Mouse (Mus musculus) right cerebral cortex, postnatal 4 days (tissue): ENCODE results near the gene Aaed1.

Source experiments
- DNase-seq: peaks from one replicate; pipeline ENCODE4 v3.0.0-alpha.2; 2022

The Aaed1 gene

DNA sequence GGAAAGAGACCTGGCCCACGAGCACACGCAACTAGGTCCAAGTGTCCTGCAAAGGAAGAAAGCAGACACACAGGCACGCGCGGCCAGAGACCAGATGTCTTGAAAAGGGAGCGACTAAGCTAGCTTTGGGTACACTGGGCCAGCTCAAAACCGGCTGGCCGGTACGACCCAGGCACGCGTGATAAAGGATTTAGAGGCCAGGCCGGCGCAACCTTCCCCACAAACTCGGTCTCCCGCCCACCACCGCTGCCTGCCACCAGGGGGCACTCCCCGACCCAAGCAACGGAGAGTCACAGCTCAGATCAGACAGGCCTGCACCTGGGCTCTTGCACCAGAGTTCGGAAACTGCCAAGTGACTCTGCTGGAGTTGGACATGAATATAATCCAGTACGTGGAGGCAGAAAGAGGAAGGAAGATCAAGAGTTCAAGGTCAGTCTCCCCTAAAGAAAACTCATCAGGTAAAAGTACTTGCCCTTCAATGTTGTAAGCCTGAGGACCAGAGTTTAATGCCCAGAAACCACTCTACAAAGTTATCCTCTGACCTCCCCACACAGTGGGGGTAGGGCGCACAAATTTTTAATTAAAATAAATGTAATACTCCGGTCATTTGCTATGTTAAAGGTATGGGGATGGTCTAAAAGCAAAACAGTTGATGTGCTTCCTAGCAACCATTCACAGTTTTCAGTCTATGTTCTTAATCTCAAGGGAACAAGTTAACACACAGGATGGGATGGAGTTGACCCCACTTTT lies 63.6 kb downstream of the Aaed1 start:
- peak; percentile 82 for DNase-seq

DNA sequence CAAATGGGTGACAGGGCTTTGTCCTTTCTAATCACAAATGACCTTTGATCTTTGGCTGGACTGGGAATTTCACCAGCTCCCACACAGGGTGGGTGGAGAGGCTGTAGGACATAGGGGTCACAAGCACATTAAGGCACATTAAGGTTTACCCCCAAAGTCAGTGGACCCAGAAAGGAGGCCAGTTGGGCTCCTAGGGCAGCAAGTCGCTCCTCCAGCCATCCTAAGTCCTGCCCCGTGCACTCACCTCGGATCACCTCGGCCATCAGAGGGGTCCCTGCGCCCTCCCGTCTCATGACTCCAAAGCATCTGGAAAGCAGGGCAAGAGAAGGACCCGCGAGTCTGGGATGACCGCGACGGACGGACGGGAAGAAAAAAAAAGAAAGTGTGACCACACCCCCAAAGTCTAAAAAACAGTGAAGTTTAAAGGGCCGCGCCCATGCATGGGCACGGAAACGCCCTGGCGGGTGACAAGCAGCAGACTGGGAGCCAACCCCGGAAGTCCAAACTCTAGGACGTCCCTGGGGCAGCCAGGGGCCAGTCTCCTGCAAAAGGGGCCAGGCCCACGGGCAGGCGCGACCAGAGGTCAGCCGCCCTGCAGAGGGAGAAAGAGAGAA lies 64.2 kb downstream of the Aaed1 start:
- no peak for DNase-seq

DNA sequence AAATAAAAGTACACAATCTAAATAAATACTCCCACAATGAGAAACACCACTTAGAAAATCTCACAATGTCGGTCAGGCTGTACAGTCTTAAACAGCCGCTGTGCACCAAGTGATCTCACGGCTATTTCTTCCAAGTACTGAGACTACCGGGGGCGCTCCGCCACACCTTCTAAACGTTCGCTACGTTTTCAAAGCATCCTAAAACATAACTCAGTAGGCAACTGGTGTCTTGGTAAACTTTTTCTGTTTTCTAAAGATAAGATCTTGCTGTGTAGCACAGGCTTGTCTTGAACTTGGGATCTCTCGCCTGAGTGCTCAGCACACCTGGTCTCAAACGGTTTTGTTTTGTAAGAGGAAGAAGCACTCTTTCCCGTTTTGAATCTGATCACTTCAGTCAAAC lies 66.4 kb downstream of the Aaed1 start:
- no peak for DNase-seq

DNA sequence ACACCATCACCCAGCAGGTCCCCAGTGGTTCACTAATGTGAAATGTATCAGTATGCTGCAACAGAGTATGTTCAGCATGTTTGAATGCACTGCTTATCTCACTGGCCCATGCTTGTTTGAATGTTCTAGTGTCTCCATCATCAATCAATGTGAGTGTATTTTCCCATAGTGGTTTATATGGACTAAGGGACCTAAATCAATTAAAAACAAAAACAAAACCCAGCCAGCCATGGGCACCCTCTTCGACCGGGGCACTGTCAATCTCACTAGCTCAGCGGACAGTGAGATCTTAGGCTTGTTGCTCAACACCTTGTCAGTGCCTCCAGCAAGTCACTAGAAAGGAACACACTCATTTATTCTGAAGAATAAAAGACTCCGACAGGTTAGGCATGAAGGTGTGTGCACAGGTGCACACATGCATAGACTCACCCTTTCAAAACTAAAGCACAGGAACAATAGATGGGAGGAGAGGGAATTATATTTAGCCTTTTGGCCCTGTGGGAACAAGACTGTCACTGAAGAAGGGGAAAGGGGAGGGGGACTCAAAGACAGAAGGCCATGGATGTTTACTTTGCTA lies 67.7 kb downstream of the Aaed1 start:
- no peak for DNase-seq

DNA sequence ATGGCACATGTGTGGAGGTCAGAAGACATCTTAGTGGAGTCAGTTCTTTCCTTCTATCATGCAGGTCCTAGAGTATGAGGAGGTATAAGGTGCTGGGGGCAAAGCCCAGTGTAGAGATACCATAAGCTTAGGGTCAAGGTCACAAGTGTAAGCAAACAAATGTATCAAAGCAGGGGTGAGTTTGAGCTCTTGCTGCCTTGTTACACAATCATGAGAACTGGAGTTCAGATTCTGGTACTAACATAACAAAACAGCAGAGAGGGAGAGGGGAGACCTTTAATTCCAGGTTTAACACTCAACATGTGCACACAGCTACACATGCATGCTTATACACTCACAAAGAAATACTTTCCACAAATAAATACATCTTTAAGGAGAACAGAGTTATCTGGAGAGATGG lies 69.8 kb downstream of the Aaed1 start:
- no peak for DNase-seq

DNA sequence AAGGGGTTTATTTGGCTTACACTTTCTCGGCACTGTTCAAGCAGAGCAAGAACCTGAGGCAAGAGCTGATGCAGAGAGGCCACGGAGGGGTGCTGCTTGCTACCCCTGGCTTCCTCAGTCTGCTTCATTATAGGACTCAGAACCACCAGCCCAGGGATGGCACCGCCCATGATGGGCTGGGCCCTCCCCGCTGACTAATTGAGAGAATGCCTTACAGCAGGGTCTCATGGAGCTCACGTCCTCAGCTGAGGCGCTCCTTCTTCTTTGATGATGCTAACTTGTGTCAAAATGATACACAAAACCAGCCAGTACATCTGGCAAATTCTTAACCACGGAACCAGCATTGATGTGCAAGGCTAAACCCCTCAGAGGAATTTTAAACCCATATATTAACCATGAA lies 71.9 kb downstream of the Aaed1 start:
- DNase-seq = no peak

DNA sequence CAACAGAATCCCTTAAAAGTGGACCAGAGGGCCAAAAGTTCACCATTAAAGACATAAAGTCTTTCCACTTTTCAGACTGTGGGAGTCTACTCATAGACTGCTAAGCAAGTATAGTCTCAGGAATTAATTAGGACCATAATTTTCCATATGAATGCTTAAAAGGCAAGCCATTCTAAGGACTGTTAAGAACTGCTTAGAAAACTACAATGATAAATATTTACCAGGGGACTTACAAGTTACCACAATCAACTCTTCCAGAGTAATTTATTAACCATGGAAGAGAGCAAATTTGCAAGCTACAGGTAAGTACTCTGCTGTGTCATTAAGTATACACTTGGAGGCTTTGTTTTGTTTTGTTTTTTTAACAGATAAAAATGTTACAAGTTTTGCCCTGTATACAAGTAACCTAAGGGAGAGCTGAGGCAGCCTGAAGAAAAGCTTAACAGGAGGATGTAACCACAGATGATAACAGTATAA lies 74.8 kb downstream of the Aaed1 start:
- no peak for DNase-seq

DNA sequence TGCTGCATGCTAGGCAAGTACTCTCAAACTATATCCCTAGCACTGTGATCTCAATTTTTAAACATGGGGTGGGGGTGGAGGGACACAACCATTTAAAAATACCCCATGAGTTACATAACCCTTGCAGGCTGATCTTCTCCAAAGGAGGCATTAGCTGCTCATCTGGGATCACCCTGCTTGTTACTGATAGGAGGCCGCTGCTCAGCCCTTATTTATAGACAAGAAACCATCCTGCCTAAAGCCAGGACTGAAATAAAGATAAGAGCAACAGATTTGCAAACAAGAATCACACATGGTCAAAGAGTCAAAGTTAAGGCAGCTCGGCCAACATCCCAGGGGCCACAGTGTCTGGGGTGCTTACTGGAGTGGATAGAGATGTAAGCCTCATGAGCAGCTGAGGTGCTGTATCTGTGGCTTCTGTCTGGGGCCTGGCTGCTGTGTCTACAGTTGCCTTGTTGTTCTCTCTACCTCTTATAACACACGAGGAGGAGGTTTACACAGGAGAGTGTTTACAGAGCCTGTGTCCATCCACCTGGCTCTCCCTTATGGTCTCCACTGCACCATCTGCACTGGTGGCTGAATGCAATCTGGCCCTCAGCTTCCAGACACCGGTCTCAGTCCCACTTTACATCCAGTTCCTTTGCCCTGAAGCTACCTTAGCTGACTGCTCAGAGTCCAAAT lies 75.4 kb downstream of the Aaed1 start:
- DNase-seq = no peak

DNA sequence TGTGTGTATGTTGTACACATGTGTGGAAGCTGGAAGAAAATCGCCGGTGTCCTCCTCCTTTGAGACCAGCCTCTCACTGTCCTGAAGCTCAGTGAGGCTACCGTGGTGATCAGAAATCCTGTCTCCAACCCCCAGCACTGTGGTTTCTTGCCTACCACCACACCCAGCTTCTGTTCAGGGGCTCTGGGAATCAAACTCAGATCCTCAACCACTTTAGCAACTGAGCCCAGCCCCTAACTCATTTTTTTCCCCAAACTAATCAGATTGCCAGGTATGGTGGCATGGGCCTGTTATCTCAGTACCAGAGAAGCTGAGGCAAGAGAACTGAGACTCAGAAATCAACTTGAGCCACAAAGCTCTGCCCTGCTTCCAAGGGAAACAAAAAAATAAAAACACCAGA lies 76.7 kb downstream of the Aaed1 start:
- no peak for DNase-seq

DNA sequence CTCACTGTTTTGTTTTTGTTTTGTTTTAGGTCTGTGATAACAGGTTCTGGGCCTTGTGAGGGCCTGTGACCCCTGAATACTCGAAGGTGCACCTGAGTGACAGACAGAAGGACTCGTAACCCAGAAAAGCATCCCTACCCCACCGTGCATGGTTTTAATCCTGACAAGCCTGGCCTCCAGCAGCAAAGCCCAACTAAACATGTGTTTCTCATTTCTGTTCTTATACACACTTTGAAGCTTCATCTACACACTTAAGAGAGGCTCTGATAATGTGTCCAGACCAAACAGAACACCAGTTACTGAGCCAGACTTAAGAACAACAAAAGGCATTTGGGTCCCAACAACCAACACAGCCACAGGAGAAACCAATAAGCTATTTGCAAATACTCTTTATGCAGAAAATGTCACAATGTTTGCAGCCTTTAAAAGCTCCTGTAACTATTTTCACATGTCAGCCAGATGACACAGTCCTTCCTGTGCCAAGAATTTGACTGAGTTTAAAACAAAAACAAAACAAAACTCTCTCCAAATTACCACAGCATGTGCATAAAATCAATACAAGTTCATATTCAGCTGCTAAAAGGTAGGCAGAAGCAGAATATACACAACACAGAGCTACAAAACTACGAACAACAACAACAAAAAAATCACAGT lies 77.3 kb downstream of the Aaed1 start:
- no peak for DNase-seq

DNA sequence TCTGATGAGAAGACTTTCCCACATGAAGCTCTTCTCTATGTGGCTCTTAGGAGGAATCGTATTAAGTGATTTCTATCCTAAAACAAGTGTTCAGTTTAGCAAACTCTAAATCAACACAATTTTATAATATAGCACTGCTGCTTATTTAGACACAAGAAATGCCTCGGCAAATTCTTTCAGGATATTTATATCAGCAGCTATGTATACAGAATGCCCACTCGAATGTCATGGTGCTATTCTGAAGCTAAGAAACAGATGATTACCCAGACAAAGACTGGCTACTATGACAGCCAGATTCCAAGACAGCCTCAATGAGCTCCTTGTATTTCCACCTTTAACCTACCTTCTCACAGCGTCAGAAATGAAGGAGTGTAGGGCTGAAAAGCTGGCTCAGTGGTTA lies 79.4 kb downstream of the Aaed1 start:
- no peak for DNase-seq

DNA sequence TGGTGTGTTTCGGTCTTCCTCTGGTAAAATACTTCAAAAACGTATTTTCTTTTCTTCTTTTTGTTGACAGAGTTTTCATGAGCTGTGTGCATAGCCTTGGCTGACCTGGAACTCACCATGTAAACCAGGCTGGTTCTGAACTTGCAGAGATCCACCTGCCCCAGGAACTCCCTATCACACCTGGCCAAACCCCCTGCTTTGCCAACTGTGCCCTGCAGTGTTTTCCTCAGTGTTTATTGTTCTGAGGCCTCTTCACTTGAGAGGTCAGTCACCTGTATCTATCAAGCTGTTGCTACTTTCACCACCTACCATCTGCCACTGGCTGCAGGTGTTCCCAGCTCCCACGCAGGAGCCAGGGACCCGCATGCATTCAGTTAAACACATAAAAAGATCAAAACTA lies 85.8 kb downstream of the Aaed1 start:
- DNase-seq = no peak

DNA sequence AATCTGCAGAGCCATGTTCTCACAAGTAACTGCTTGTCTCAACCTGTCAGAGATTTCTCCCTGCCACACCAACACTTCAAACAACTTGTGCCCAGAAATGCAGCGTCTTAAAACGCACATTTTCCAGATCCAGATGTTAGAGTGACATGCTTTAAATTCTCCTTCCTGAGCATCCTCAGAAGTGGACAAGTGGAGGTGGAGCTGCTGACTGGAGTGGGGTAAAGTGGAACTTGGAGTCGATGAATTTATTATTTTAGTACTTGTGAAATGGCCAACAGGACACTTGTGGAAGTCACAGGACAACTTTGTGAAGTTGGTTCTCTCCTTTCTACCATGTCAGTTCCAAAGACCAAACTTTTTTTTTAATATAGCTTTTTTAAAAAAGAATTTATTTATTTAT lies 86.8 kb downstream of the Aaed1 start:
- no peak for DNase-seq
